Mouse (Mus musculus): ENCODE measurements around the gene Meig1.
A peak's percentile ranks its signal among the peaks of the same experiment; 100 is the strongest.

DNA sequence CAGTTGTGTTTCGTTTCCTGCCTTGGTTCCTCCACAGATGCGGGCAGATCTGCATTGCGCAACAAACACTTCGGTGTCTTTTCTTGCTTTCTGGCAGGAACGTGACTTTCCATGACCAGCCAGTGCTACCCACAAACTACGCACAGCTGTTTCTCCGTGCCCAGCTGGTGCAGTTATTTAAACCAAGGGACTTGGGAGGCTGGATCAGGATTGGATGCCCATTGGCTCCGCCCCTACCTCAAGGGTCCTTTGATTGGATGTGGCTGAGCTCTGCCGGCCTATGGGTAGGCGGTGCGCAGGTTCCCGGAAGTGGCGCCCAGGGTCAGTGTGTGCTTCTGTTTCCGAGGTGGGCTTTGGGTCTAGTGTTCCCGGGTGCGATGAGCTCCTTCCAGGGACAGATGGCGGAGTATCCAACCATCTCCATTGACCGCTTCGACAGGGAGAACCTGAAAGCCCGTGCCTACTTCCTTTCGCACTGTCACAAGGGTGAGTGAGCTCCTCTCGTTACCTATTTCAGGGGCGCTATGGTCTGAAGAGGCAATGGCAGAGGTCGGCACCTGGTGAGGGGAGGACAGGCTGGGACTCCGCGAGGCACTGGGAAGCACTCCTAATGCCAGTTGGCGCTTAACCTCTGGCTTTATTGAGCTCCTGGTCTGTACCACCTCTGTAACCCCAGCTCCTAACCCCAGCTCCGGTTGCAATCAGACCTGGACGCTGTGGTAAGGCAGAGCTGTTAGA lies 1.6 kb upstream of the Meig1 start, which contains the start of gene Dclre1c:
- TF ChIP-seq USF1 (IDR thresholded peaks at IDR 0.05; ENCODE audit: low read depth): peak; percentile 53
- TF ChIP-seq MAX (IDR thresholded peaks at IDR 0.05): peak; percentile 73
- no peak for TF ChIP-seq CTCF (IDR thresholded peaks at IDR 0.05; ENCODE audit: control insufficient read depth, insufficient read depth, insufficient read length)
- TF ChIP-seq MYOG (IDR thresholded peaks at IDR 0.05; ENCODE audit: control insufficient read depth, extremely low read depth, insufficient read length): no peak

Data from C2C12 (cell line).